Mouse (Mus musculus) urinary bladder, postnatal 36 days (tissue): ENCODE measurements around the gene E130114P18Rik.

Experiments used
- DNase-seq, 2 experiments: peaks; one replicate each; pipeline ENCODE4 v3.0.0; 2022; ENCODE audit warnings: low spot score in 2 of 2, mixed read lengths in 1 of 2

E130114P18Rik gene

DNA sequence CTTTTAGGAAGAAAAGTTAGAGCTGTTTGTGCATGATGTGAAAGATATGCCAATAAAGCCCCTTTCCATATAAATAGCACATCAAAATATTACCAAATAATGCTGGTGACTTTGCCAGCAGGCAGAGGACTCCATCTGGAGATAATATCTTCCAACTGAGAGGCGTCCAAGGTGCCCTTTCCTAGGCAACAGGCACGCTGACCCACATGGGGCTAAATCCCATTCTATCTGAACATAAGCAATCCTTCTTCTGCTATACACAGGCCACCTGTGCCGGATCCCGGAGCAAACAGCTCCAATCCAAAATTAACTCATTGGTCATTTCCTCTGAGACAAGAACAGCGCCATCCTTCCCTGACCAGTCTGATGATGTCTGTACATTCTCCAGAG lies 128.3 kb downstream of the E130114P18Rik start:
- no peak for DNase-seq

DNA sequence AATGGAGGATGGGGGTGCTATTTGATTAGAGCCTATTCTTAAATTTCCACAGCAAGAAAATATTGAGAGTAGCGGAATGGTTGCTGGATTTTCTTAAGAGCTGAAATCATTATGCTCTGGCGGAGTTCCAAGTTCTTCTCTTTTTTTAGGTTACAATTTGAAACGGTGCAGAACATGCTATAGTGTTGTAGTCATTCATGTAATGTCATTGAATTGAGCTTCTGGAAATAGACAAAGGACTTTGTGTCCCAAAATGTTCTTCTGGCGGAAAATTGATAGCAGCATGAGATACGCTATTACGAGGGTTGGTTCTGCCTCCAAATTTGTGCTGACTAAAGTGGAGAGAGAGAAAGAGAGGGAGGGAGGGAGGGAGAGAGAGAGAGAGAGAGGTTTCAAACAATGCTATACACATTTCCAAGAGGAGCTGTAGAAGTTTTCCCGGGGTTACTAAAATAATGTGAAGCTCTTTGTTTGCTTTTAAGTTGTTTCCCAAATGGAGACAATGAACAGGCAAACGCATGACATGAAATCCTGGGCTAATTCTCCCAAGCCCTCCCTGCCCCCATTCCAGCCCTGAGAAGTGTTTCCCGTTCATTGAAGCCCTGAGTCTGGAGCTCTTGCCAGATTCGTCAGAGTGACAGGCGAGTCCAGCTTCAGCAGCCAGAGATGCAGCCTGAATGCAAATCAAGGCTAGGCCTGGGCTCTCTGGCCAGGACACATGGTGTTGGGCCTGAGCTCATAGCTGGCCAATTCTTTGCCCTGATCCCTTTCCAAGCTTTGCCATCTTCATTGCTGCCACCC lies 128.9 kb downstream of the E130114P18Rik start:
- DNase-seq, result no peak

DNA sequence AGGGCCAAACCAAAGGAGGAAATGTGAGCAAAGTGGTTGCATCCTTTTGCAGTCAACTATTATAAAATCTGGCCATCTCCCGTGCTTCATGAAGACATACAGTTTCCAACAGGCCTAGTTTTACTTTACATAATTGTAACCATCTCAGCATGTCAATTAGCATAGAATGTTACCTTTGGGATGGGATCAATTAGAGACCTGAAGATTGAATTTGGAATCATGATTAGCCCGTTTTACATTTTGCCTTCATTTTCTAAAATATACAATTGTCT lies 129.5 kb downstream of the E130114P18Rik start:
- DNase-seq, result no peak

DNA sequence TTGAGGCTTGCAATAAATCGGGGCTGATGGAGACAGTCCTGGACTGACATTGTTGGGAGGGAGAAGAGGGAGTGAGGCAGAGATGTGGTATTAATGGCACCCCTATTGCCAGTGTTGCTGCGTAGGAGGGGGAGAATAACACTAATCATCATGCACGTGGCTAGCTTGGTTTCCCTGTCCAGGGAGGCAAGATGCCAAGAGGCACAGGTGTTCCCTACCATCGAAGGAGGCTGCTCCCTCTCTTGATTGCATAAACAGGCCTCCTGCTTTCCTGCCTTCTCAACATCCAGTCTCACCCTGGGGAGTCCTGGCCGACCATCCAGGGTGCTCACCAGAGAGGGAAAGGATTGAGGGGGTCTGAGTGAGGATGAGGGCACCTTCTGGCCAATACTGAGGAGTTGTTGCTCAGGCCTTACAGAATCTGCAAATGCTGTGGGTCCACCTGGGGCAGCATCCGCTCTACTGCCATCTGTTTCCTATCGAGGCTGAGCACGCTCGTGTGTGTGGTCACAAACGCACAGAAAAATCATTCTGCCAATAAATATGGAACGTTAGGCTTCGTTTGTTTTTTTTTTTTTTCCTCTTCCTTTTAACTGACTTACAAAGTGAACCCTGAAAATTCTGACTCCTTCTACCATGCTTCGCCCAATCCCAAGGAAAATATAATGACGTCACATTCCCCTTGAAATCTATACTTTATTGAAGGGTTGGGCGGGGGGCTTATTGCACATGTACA lies 130.0 kb downstream of the E130114P18Rik start:
- DNase-seq, result peak in 1 of 2 experiments; percentile 9

DNA sequence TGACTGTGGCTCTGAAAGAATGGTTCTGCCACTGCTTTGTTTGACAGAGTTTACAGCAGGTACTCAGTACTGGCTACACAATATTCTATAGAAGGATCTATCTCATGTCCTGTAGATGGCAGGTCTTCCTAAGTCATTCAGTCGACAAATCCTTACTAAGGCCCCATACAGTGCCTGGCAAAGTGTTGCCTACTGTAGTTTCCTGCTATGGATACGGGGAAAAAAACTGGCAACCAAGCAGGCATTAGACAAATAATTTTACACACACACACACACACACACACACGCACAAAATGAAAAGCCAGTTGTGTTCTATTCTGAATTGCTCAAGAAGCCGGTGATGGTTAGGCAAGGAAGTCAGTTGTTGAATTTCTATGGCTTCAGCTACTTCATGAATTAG lies 130.6 kb downstream of the E130114P18Rik start:
- DNase-seq, result no peak

DNA sequence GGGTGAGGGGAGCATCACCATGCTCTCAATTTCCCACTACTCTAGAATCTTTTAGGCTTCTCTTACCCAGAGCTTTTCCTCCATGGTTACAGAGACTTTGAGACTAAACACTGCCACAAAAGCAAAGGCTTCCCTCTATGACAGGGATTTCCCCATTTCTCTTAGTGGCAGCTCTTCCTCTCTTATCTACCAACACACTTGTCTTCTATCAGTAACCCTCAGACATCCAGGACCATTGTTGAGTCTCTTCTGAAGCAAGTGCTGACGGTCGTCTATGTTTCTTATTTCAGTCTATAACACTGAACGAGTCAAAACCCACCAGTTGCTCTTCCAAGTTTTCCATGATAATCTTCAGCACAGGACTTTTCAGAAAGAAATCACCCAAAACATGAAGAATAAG lies 137.5 kb downstream of the E130114P18Rik start:
- DNase-seq, result no peak

DNA sequence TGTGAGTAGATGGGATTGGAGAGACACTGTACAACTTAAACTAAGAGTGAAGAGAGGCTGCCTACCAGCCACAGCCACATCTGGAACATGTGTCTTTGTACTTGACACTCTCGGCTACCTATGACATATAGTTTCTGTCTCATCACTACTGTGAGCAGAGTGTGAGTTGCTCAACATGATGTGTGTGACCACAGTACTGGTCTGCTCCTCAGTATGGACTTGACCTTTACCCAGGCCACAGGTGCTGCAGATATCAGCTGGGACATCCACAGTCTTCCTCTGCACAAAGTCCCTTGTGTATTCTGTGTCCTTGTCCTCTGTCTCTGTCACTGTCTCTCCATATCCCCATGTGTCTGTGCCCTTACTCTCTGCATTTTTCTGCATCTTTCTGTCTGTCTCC lies 141.3 kb downstream of the E130114P18Rik start:
- DNase-seq, result no peak

DNA sequence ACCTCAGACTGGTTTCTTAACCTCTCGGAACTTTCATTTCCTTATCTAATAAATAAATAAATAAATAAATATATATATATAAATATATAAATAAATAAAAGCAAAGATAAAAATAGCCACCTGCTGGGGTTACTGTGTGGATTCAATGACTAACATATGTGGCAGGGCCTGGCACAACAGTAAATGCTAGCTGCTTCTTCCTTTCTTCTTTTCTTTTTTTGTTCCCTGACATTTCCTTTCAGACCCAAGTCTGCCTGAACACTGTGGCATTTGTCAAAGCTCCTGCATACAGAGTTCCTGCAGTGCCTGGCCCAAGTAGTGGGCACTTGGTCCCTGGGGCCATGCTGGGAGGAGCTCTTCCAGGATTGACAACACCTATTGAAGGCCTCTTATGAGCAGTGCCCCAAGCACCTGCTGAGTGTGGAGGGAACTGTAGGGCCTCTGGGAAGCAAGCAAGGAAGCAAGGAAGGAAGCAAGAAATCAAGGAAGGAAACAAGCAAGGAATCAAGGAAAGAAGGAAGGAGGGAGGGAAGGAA lies 142.1 kb downstream of the E130114P18Rik start:
- no peak for DNase-seq

DNA sequence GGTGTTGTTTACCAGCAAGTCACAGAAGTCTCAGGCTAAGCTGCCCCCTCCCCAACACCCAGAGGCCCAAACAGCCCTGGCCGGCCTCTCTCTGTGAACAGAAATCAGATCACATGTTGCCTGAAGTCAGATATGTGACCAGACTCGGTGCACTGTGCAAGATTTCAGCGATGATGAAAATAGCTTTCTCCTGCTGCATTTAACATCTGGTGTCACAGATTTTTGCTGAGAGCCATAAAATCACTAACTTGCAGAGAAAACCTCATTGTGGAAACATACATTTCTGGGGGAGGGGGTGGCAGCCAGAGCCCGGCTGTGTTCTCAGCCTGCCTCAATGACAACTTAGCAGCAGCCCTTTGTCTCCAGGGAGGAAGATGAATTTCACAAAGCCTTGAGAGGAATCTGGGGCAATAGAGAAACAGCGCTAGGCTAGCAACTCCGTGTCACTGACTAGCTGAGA lies 142.6 kb downstream of the E130114P18Rik start:
- no peak for DNase-seq

DNA sequence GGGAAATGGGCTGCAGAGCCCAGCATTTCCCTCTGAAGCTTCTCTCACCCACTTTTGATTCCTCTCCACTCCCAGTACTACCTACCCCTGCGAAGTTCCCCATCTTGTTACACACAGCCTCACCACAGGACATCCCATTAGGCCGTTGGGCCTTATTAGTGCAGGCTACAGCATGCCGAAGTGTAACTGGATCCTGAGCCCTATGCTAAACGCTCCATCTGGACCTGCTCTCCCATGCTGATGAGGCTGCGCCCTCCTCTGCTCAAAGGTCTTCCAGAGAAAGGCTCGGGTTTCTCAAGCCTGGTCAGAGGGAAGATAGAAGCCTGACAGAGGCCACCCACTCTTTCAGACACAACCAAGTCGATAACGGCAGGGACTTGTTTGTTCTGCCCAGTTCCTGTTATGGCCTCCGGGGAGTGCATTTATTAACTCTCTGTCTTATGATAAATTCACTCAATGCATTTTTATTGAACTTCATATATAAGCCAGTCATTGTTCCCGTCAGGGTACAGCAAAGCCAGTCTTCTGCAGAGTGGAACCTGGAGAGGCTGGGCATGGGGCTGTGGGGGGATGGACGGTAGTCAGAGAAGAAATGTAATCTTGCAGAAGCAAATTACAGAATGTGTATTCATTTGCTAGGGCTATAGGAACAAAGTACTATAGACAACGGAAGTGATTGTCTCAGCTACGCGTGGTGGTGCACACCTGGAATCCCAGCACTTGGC lies 148.8 kb downstream of the E130114P18Rik start:
- no peak for DNase-seq

DNA sequence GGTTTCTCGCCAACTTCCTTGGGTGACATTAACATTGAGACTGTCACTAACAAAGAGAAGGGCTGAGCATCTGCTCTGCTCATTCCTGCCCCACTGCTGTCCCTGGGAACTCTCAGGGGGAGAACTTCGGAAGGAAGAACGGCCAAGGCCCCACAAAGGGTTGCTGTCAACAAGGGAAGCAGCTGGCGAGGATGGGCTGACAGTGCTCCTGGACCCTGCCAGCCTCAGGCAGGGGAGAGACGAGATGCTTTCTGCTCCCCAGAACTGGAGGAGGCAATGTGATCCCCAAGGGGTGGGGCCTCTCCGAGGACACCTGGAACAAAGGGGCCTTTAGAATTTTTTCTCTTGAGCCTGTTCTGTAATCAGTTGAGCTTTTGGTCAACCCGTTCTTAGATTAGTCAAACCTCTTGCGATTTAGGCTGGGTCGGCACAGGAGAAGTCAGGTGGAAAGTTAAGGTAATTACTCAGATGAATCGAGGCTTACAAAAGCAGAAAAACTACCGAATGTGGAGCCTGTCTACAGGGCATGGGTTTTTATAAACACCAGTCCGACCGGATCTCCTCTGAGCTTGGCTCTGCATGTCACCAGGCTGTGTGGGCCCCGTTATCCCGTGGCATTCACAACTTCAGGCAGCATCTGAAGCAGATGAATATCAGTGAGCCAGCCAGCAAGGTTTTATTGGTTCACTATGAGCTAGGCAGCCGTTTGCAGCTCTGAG lies 151.7 kb downstream of the E130114P18Rik start:
- DNase-seq, result no peak

DNA sequence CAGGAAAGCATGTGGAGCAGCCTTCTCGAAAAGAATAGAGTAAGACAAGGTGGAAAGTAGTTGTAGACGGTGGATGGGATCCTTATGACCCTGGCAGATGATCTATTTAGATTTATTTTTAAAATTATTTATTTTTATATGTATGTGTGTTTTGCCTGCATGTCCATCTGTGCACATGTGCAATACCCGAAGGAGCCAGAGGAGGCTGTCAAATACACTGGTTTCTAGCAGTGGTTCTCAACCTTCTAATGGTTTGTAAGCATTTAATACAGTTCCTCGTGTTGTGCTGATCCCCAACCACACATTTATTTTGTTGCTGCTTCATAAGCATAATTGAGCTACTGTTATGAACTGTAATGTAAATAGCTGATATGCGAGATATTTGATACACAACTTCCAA lies 154.7 kb downstream of the E130114P18Rik start:
- DNase-seq, result no peak

DNA sequence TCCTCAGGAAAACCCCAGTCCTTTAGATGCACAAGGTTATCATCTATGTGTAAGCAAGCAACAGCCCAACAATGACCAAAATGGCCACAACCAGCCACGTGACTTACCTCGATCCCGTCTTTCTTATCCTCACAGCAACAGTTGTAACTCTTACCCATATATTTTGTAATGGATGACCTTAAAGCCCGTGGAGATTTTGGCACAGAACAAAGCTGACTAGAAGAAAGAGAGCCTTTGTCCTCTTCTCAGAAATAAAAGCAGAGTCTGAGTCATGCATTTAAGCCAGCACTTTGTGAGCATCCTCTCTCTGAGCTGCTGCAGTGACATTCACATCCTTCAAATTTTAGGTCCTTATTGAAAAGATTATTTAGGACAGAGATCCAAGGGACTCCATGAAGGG lies 156.1 kb downstream of the E130114P18Rik start:
- DNase-seq, result no peak

DNA sequence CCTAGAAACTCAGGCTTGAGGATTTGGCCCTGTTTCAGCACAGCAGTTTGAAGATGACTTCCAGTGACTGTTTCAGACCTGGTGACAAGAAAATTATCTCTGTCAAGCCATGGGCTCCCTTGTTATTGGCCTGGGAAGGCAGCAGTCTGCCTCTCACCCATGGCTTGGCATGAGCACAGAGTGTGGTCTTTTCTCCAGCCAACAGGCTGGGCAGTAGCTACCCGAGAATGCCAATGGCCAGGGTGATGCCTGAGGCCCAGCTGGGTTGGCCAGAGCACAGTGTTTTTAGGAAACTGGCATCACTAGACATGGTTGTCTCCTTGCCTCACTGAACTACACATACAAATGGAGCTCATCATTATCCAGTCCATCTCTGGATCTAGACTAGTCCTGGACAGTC lies 157.5 kb downstream of the E130114P18Rik start:
- DNase-seq, result no peak

DNA sequence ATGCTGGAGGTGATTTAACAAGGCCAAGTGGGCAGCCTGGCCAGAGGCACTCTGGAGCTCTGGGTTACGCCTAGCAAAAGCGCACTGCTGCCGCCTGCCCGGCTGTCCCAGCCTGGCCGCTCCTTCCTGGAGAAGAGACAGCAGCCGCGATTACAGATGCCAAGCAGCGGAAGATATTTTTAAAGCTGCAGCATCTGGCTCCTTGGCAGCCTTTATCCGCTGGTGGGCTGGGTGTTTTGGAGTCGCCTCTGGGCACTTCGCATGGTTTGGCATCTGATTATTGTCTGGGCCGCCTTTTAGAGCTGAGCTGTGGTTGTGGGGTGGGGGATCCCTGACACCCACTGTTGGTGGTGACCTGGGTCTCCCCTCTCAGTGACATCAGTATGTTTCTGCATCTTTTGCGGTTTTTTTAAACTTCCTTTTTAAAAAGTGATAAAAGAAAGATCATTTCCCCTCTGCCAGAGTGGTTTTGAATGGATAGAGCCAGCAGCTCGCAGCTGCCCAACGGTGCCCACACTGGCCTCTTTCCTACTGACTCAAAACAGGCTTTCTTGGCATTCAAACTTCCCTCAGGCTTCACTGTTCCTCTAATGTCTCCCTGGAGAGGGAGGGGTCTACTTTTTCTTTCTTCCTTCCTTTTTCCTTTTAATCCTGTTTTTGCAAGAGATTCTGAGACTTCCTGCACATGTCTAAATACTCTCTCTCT lies 159.1 kb downstream of the E130114P18Rik start:
- no peak for DNase-seq

DNA sequence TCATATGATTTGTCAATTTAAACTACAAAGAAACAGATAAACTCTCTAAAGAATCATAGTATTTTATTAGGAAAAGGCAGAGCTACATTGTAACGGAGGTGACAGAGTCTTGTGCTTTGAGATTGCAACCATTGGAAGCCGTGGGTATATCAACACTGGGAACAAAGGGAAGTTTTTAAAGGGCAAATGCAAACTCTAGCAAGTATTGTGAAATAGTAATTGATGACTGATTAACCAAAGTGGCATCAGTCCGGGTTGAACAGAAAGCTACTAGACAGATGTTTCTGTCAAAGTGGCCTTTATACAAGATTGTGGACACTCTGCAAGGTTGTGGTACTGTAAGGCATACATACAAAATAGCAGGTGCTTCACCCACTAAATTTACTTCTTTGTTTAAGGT lies 162.8 kb downstream of the E130114P18Rik start:
- no peak for DNase-seq

DNA sequence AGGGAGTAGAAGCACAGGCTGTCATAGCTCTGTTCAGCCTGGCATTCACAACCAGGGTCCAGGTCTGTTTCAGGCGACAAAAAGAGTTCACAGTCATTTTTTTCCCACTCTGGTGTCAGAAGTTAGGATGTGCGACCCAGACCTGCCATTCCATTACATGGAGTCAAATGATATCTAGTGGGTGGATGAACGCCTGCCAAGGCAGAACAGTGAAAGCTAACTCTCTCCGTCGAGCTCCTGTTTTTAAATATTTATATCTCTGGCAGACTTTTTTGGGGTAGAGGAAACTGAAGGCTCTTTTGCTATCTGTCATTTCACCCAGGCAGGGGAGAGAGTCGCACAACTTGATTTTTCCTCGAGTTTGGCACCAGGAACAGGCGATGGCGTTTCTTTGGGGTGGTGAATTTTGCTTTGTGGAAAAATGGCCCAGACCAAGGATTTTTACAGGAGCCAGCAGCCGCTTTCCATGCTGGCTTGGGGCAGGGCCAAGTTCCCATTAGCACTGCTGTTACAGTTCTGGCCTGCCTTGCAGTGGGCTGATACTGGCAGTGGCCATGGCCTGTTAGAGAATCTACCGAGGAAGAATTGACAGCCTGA lies 166.5 kb downstream of the E130114P18Rik start:
- DNase-seq, result peak in 1 of 2 experiments; percentile 39

DNA sequence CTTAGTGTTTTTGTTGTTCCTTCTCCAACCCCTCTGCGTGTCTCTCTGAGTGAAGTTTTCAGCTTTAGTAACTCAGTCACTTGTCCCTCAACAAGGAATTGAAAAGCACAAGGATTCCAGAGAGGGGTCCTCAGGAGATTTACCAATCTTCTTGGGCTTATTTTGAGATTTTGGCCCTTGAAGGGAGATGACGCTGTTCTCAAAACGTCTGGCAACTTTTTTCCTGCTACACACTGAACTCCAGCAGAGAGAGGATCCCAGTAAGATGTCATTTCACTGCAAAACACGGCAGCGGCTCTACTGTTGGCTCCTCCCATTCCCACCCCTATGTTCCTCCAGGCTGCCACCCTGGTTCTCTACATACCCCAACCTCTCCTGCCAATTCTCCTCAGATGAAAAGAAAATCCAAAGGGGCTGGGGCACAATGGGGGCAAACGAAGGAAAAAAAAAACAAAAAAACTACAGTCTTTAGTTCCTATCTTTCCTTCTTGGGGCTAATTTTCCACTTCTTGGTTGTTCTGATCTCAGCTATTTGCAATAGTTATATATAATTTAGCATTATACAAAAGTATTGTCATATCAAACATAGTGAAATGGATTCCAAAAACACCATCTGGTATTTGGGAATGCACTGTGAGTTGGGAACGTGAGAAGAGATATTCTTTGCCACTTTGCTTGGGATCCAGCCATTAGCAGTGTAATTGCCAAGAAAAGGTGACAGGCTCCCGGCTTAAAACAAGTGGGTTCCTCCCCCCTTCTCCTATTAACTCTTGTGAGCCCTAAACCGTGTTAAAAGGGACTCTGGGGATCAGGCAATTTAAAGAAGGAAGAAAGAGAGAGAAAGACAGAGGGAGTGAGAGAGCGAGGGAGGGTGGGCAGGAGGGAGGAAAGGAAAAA lies 167.8 kb downstream of the E130114P18Rik start:
- DNase-seq, result no peak

DNA sequence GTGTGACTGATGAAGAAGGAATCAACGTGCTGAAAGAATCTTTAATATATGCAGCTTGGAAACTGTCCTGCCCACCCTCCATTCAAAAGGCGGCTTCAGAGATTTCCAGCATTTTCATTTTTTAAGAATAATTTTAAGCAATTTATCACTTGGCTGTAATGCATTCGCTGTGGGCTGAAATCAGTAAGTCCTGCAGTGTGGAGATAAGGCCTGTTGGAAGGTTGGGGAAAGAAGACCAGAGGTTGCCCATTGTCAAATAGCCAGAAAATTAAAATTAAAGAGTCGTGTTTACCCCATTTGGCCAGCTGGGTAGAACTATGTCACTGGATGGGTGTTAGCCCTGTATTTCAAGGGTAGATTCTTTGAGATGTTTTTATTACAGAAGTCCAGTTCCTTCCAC lies 168.5 kb downstream of the E130114P18Rik start:
- no peak for DNase-seq

DNA sequence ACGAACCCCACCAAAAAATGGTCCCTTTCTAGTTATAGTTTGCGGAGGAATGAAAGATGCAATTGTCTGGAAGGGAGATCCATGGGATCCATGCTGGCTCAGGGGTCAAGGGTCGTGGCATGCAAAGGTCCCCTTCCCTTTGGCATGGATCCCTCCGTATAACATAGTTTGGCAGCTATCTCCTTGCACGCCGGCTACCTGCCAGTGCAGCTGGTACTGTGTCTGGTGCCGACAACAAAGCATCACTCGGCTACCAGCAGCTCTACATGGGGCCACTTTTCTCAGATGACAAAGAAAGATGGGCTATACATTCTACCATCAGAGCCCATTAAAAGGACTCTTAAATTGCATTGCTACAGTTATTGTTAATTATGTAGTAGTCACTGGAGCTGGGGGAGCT lies 169.2 kb downstream of the E130114P18Rik start:
- no peak for DNase-seq
